Mouse (Mus musculus) T-helper 1 cell (primary cell): ENCODE measurements around the gene Sap30l.
"Not testable (repeated sequence)": the region's sequence is repeated elsewhere in the genome, so short reads cannot be mapped to it uniquely, and the experiment has no call there.

Source experiments
- in situ Hi-C: fragments of 300-600 bp; cut with MboI, MseI; formaldehyde crosslinking; loops from one replicate; pipeline ENCODE4 v1.15.1; 2025; ENCODE audit warnings: high pct_unique_total_duplicates

Gene Sap30l

DNA sequence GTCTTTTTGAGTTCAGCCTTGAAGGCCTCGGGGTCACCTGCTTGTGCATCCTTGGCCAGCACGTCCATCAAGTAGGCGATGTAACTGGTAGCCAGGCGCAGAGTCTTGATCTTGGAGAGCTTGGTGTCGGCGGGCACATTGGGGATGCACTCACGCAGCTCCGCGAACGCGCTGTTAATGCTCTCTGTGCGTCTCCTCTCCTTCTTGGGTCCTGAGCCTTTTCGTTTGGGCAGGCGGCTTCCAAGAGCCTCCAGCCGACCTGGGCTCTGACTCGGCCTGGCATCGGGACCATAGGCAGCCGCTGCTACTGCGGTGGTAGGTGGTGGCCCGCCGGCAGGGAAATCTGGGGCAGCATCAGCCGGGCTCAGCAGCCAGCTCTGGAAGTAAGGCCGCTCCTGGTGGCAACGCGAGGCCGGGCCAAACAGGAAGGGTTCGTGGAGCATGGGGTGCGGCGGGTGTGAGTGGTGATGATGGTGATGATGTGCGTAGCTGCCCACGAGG lies 29.9 kb downstream of the Sap30l start:
- in situ Hi-C loops: loop anchor here (5.0 kb wide), 1 partner anchor 101 kb away; no protein-coding TSS in a partner anchor

DNA sequence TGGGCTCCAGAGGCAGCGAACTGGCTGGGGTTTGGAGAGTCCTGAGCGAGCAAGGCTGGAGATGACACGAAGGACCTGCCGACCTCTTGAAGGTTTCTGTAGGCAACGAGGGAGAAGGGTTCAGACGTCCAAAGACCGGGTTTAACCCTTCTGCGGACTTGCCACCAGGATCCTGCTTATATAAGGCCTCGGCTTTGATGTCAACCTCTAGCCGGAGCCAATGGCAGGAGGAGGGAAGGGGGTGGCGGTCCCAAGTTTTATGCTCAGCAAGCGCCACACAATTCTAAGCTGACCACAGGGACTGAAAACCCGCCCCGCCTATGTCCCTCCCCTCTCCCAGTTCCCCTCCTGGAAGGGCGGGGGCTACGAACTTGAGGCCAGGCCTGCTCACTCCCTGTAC lies 30.4 kb downstream of the Sap30l start:
- in situ Hi-C loops: loop anchor here (5.0 kb wide), 1 partner anchor 100 kb away; no protein-coding TSS in a partner anchor

DNA sequence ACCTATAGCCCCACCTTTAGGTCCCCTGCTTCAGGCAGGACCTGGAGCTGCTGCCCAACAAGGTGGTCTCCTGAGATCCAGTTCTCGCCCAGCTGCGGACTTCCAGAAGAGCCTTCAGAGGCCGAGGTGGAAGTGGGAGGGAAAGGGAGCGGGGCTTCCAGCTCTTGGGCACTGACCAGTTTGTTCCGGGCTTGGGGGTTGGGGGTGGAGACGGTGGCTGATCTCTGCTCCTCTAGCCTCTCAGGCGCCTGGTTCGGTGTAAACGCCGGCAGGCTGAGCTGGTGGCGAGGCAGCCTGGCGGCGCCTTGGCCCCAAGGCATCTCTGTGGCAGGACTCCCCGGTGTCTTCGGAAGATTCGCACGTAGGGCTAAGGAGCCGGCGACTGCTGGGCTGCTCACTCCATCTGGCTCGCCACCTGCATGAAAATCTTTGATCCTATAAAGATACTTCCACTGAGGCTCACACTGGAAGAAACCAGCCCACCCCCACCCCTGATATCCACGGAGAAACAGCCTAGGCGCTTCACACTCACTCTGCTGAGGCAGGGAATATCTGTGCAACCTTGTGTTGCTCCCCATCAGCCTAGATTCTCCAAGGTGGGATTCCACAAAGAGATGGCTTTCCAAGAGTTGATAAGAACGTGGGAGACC lies 31.2 kb downstream of the Sap30l start, which contains the start of gene Hand1:
TSS of gene Hand1 (minus strand) at position 267 of the 650 bp plus-strand sequence.
- in situ Hi-C loops: loop anchor here (5.0 kb wide), 1 partner anchor 100 kb away; no protein-coding TSS in a partner anchor

GRCm38 (mm10) chr11:57833296-57833977 lies 32.0 kb downstream of the Sap30l start:
- in situ Hi-C loops: loop anchor here (5.0 kb wide), 1 partner anchor 99 kb away; no protein-coding TSS in a partner anchor

GRCm38 (mm10) chr11:57834031-57834430 lies 32.6 kb downstream of the Sap30l start:
- in situ Hi-C loops: loop anchor here (5.0 kb wide), 1 partner anchor 98 kb away; no protein-coding TSS in a partner anchor

- in situ Hi-C loops: no loop called here
Observed at GRCm38 (mm10) chr11:57835331-57835730, 33.9 kb downstream of the Sap30l start.

- in situ Hi-C loops: no loop called here
Observed at GRCm38 (mm10) chr11:57835931-57836330, 34.5 kb downstream of the Sap30l start.

- in situ Hi-C loops: no loop called here
Observed at GRCm38 (mm10) chr11:57836401-57836800, 35.0 kb downstream of the Sap30l start.

- in situ Hi-C loops: no loop called here
Observed at GRCm38 (mm10) chr11:57836872-57837680, 35.6 kb downstream of the Sap30l start.

GRCm38 (mm10) chr11:57837861-57838680 lies 36.6 kb downstream of the Sap30l start:
- in situ Hi-C loops: no loop called here

DNA sequence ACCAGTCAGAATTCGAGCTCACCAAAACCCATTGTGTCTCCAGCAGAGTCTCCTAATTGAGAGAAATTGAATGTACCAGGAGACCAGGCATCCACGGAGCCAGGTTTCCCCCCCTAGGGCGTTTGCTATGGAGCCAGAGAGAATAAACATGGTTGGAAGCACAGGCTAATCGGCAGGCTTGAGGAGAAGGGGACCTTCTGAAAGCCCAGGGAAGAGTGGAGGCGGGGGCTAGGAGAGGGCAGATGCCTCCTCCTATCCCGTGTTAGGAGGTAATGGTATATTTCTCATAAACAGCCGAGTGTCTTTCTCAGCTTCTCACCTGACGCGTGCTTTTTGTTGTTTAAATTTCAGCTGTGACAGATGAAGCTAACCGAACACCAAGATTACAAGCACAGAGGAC lies 39.5 kb downstream of the Sap30l start:
- in situ Hi-C loops: no loop called here

GRCm38 (mm10) chr11:57841391-57841790 lies 40.0 kb downstream of the Sap30l start:
- in situ Hi-C loops: no loop called here

GRCm38 (mm10) chr11:57846421-57847363 lies 45.3 kb downstream of the Sap30l start:
- in situ Hi-C loops: not testable (repeated sequence)

DNA sequence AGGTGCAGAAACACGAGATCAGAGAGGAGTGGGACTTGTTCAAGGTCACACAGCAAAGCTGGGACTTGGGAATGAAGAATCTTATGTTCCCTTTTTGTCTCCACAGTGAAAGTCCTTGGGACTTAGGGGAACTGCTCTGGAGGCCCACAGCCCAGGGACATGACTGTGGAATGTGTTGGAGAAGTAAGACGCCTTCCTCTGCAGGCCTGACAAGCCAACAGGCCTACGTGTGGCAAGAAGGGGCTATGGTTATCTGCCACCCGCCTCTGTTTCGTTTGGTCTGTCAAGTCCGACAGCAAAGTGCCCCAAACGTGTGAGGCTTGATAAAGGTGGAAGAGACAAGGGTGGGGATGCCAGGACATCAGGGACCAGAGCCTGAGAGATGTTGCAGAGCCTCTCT lies 46.0 kb downstream of the Sap30l start:
- in situ Hi-C loops: no loop called here

DNA sequence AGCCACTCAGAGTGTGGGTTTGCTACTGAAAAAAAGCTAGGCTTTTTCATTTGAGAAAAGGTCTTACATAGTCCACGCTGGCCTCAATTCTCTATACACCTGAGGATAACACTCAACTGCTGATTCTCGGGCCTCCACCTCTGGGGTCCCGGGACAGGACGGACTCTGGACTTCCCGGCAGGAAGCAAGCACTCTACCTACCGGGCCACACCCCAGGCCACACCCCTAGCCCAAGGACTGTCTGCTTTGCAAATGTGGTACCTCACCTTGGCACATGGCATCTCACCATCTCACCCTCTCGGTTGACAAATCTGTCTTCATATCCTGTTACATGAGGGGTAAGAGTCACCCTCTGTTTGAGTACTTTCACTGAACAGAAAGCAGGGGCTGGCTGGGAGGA lies 48.9 kb downstream of the Sap30l start:
- in situ Hi-C loops: loop anchor here (25.0 kb wide), 1 partner anchor 937 kb away; the partner anchor contains the start of gene Olfr314

DNA sequence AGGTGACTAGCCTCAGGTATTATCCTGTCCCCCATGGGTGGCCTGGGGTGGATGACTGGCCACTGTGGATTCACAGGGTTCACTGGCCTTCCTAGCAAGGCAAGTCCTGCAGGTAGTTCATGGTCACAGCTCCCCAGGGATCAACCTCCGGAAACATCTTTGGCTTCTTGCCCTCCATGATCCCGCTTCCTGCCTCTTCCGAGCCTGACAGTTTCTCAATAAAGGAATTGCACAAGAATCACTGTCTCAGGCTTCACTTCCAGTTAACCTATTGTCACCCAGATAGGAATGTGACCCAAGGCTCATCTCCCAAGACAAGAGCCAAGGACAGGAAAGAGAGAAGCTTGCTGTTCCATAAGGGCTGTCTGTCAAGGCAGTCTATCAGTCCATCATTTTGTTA lies 49.5 kb downstream of the Sap30l start:
- in situ Hi-C loops: loop anchor here (25.0 kb wide), 1 partner anchor 936 kb away; the partner anchor contains the start of gene Olfr314

- in situ Hi-C loops: loop anchor here (25.0 kb wide), 1 partner anchor 934 kb away; the partner anchor contains the start of gene Olfr314
Observed at GRCm38 (mm10) chr11:57853571-57853970, 52.1 kb downstream of the Sap30l start.

DNA sequence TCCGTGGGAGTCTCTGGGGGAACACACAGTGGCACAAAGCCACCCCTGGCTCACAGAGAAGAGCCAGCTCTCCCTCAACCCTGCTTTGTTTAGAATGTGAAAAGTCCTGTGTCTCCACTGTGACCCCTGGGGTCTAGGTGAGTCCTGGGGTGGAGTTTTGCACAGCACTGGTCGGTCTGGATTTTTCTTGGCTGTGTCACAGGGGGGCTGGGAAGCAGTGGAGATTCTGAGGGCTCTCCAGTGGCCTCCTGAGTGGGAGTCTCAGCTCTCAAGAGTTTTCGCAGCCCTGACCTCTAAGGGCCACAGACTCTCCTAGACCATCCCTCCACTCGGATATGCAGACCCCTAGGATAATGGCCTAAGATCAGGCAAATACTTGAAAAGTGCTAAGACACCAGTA lies 56.3 kb downstream of the Sap30l start:
- in situ Hi-C loops: loop anchor here (25.0 kb wide), 1 partner anchor 930 kb away; the partner anchor contains the start of gene Olfr314
